Mouse (Mus musculus): ENCODE measurements around the gene Pom121l2. TPM values are rescaled to one million over a fixed set of nuclear protein-coding genes. Genes with fewer than 3 reads are reported as not detected.

Gene Pom121l2
- polyA plus RNA-seq (2012; rRNA removed), result 0.11 and 0.46 TPM in 2 replicates

- no peak for DNase-seq (ENCODE audit: low read depth)
Measured at GRCm38 (mm10) chr13:21980981-21981802, at the start of gene Pom121l2. Gene Pom121l2 (plus strand): TSS chr13:21981194.

GRCm38 (mm10) chr13:21931740-21932139 is 49.3 kb upstream of the Pom121l2 start:
- DNase-seq (ENCODE audit: low read depth), result no peak

DNA sequence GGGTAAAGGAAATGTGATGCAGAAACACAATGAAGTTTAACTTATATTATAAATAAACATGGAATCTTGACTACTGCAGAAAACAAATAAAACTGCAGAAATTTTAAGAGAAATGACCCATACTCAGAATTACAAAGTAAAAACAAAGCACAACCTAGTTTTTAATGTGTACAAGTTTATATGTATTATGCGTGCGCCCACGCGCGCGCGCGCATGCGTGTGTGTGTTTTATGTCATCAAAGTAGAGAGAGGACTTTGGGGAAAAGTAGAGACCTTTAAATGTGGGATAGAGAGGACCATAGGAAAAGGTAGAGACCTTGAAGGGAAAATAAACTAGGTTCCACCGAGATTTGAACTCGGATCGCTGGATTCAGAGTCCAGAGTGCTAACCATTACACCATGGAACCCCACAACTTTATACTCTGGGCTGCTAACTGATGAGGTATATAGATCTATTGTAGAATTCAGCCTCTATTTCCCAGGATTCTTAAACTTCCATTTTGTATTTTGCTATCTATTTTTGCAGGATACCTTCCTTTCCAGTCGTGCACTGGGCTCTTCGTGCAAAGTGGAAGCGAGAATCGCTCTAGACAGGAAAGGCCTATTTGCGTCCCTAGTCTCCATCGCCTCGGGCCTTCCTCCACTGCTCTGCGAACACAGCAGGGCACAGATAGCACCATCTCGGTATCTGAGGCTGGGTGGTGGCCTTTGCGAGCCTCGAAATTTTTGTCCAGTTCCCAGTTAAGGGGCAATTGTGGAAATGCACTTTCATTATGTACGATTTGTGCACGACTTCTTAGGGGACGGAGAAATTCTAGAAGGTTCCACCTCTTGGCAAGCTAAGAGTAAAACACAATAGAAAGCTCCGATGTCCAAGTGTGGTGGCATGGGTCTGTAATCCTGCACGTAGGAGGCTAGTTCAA is 47.1 kb upstream of the Pom121l2 start:
- DNase-seq (ENCODE audit: low read depth), result no peak

- no peak for DNase-seq (ENCODE audit: low read depth)
Measured at GRCm38 (mm10) chr13:21934982-21935791, 45.8 kb upstream of the Pom121l2 start.

GRCm38 (mm10) chr13:21935833-21936232 is 45.2 kb upstream of the Pom121l2 start:
- DNase-seq (ENCODE audit: low read depth), result no peak

- DNase-seq (ENCODE audit: low read depth), result no peak
Measured at GRCm38 (mm10) chr13:21936968-21937367, 44.0 kb upstream of the Pom121l2 start.

GRCm38 (mm10) chr13:21940213-21940612 is 40.8 kb upstream of the Pom121l2 start:
- DNase-seq (ENCODE audit: low read depth), result no peak

GRCm38 (mm10) chr13:21940811-21941321 is 40.1 kb upstream of the Pom121l2 start:
- no peak for DNase-seq (ENCODE audit: low read depth)

DNA sequence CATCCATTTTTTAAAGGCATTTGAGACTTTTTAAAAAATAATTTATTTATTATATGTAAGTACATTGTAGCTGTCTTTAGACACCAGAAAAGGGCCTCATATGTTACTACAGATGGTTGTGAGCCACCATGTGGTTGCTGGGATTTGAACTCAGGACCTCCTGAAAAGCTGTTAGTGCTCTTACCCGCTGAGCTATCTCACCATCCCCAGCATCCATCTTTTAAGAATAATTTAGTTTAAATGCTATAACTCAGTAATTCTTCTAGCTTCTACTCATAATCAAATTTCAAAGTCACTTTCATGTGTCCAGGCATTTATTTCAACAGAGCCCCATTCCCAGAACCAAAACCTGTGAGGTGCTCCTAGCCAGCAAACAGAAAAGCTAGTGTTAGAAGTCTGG is 37.4 kb upstream of the Pom121l2 start:
- DNase-seq (ENCODE audit: low read depth), result no peak

- DNase-seq (ENCODE audit: low read depth), result no peak
Measured at GRCm38 (mm10) chr13:21944592-21944925, 36.4 kb upstream of the Pom121l2 start.

DNA sequence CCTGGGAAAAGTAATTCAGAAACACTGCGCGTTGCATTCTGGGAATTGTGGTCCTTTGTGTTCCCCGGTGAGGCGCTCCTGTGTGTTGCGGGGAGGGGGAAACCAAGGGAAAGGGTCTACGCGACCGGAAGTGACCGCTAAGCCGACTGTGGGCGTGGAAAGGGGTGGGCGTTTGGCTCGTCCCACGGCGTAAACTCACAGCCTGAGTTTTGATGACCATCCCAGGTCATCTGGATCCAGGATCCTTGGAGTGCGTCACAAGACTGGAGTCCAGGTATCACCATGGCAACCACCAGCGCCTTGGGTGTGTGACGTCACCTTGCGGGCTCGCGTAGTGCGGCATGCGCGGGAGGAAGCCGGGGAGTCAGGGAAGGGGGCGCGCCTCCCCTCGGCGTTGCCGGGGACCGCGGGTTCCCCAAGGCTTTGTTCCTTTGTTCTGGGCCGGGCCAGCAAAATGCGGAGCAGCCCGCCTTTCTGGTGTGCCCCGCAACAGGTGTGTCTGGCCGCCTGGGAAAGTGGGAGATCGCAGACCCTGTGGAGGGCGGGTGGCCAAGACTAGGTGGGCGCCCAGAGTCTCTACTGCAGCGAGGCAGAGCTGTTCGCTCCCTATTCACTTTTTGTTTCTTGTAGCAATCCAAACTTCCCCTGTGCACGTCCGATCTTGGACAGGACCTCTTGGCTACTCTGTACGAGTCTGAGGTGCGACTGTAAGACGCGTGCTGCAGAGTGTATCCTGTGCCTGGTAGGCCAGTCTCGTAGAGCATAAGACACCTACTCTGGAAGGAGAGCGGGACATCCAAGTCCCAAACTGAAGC is 35.9 kb upstream of the Pom121l2 start, which contains the start of gene Zfp184:
TSS of gene Zfp184 (plus strand) at position 169 of the 815 bp plus-strand sequence.
- DNase-seq (ENCODE audit: low read depth), result no peak

DNA sequence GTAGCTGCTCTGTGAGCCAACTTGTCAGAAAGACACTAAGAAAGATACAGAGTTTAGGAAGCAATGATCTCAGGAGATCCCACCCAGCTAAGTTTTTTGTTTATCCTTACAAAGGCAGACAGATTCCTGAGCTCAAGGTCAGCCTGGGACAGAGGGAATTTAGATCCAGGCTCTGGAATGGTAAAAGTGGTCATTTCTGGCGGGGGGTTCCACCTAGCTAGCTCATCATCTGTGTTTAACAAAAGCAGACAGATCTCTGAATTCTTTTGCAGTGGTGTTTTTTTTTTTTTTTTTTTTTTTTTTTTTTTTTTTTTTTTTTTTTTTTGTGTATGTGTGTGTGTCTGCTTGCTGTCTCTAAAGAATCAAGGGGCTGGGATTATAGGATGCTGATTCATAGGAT is 11.7 kb upstream of the Pom121l2 start:
- no peak for DNase-seq (ENCODE audit: low read depth)

- DNase-seq (ENCODE audit: low read depth), result no peak
Measured at GRCm38 (mm10) chr13:21969816-21970215, 11.2 kb upstream of the Pom121l2 start.

GRCm38 (mm10) chr13:21971641-21972040 is 9.4 kb upstream of the Pom121l2 start:
- DNase-seq (ENCODE audit: low read depth), result no peak

DNA sequence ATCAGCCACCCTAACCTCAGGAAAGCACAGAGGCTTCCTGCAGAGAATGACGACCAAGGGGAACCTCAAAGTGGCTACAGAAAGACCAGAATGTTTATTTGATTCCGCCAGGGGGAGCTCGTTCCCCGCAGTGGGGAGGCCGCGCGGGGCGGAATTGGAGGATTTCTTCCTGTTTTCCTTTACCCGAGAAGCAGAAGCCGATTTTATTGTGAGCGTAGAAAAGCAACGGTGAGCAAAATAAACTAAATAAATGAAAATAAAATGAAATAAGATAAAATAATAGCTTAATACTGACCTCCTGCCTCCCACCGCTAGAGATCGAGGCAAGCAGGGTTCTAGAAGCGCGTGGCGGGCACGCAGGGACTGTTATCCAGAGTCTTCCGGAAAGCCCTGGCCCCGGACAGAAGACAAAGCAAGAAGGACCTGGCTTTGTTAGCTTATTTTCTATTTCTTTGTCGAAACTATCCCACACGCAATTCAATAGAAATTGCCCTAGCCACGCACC is 6.7 kb upstream of the Pom121l2 start:
- DNase-seq (ENCODE audit: low read depth), result no peak

- DNase-seq (ENCODE audit: low read depth), result no peak
Measured at GRCm38 (mm10) chr13:21974726-21975473, 6.1 kb upstream of the Pom121l2 start.

- no peak for DNase-seq (ENCODE audit: low read depth)
Measured at GRCm38 (mm10) chr13:21981803-21982193, 804 bp downstream of the Pom121l2 start.

GRCm38 (mm10) chr13:21984486-21984885 is 3.5 kb downstream of the Pom121l2 start:
- no peak for DNase-seq (ENCODE audit: low read depth)

GRCm38 (mm10) chr13:21992550-21992949 is 11.6 kb downstream of the Pom121l2 start:
- DNase-seq (ENCODE audit: low read depth), result no peak
